In genomic region chr5:30872574-30872973, GRCm38 (mm10) we compare ENCODE assay signal across 17 mouse cellular contexts.
"Had no signal": no experiment of that assay in that cellular context is flagged by ENCODE, and none has a peak within 500 bp of the region (broad histone marks: within the 10 kb centered on the region; RNA-seq: fewer than 3 reads in every experiment).

No protein-coding gene starts in this region.

- H3K4me3 ChIP-seq: neural tube, embryonic 12.5 days; neural tube, embryonic 13.5 days; neural tube, embryonic 15.5 days; stomach, embryonic 15.5 days had no signal

- H3K4me2 ChIP-seq: neural tube, embryonic 12.5 days; neural tube, embryonic 13.5 days; neural tube, embryonic 15.5 days; stomach, embryonic 15.5 days had no signal

- H3K9ac ChIP-seq: neural tube, embryonic 12.5 days; neural tube, embryonic 13.5 days; neural tube, embryonic 15.5 days; stomach, embryonic 15.5 days had no signal

- H3K27ac ChIP-seq: neural tube, embryonic 12.5 days; neural tube, embryonic 13.5 days; neural tube, embryonic 15.5 days; stomach, embryonic 15.5 days; stomach, postnatal 0 days had no signal

- H3K27me3 ChIP-seq: neural tube, embryonic 12.5 days; neural tube, embryonic 13.5 days; neural tube, embryonic 15.5 days; stomach, embryonic 15.5 days had no signal

- H3K9me3 ChIP-seq: neural tube, embryonic 12.5 days; neural tube, embryonic 13.5 days; neural tube, embryonic 15.5 days; stomach, embryonic 15.5 days had no signal

- DNase-seq: retina, postnatal 1 day; right cerebral cortex, adult 18-20 months; right cerebral cortex, postnatal 14 days; right cerebral cortex, postnatal 25 days; right cerebral cortex, postnatal 4 days; spleen, adult 18-20 months; thymus, adult 18-20 months; thymus, adult 2 months; thymus, postnatal 14 days; thymus, postnatal 25 days; thymus, postnatal 36 days; thymus, postnatal 4 days had no signal
